Mouse (Mus musculus): ENCODE results near the gene Abtb2. TPM values are rescaled to one million over a fixed set of nuclear protein-coding genes. Genes with fewer than 3 reads are reported as not detected.

Abtb2 gene
- polyA plus RNA-seq, 1 experiment from 2014 or later, result 20.2 TPM

DNA sequence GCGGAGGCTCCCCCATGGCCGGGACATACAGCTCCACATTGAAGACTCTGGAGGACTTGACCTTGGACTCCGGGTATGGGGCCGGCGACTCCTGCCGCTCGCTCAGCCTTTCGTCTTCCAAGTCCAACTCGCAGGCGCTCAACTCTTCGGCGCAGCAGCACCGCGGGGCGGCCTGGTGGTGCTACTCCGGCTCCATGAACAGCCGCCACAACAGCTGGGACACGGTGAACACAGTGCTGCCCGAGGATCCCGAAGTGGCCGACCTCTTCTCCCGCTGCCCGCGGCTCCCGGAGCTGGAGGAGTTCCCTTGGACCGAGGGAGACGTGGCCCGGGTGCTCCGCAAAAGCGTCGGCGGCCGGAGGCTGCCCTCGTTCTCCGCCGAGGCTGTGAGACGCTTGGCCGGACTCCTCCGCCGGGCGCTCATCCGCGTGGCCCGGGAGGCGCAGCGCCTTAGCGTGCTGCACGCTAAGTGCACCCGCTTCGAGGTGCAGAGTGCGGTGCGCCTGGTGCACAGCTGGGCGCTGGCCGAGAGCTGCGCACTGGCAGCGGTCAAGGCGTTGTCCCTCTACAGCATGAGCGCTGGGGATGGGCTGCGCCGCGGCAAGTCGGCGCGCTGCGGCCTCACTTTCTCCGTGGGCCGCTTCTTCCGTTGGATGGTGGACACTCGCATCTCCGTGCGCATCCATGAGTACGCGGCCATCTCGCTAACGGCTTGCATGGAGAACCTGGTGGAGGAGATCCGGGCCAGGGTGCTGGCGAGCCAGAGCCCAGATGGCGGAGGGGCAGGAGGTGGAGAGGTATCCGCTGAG, 807 bp downstream of the Abtb2 start:
- Histone ChIP-seq H3K9ac (peak overlapping the region; percentile 93), H3K4me2 (peak overlapping the region; percentile 93), H3K27ac (peak overlapping the region; percentile 94), H3K27me3 (peaks cover 7% of the 10 kb centered on the region), H3K36me3 (no peaks in the 10 kb centered on the region), H3K4me1 (replicated peaks) (peaks cover 26% of the 10 kb centered on the region), H3K4me3 (peak overlapping the region; percentile 81), H3K9me3 (replicated peaks) (no peaks in the 10 kb centered on the region)
- ATAC-seq (replicated peaks; ENCODE audit: insufficient number of reproducible peaks, insufficient read depth, low FRiP score, low read depth), result peak; percentile 27
- WGBS, result under 1% methylated on average over 79 of the region's 79 CpGs

DNA sequence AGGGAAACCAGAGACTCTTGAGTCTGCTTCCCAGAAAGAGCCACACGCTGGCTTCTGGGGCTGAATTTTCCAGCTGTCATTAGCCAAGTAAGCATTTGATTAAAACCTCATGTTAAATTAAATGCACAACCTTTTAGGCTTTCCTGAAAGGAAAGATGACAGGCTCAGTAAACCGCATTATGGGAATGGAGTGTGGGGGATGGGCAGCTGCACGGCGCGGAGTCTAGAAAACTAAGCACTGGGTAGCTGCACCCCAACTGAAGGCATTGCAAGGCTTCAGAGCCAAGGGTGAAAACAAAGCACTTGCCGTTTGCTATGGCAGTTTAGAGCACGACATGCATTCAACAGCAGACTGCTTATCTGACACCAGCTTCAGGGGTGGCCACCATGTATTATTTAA, 2.1 kb downstream of the Abtb2 start:
- Histone ChIP-seq H3K27me3 (peaks cover 3% of the 10 kb centered on the region; the same call in 1 of the 2 replicates), H3K4me3 (peak overlapping the region; percentile 81), H3K4me1 (replicated peaks) (peaks cover 28% of the 10 kb centered on the region), H3K36me3 (no peaks in the 10 kb centered on the region), H3K9me3 (replicated peaks) (no peaks in the 10 kb centered on the region), H3K4me2 (peak overlapping the region; percentile 93), H3K27ac (no peak overlapping the region), H3K9ac (peak overlapping the region; percentile 93)
- no peak for ATAC-seq (replicated peaks; ENCODE audit: insufficient number of reproducible peaks, insufficient read depth, low FRiP score, low read depth)
- WGBS, result 19% methylated on average over 7 of the region's 7 CpGs

DNA sequence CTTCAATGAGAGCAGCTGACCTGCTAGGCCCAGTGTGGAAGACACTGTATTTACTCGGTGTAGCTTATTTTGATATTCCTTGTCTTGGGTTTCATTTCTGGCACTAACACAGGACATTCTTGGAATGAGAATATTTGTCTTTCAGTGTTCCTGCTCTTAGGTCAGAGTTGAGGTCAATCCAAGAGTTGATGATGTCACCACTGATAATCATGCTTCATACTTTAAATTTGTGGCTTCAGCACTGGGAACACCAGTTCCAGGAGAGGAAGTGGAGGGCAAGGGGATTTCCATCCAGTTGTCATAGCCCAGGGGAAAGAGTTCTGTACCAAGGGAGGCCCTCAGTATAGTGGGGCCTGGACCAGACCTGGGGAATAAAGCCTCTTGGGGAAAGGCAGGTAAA, 3.6 kb downstream of the Abtb2 start:
- H3K9ac ChIP-seq, result no peak overlapping the region
- peaks cover 29% of the 10 kb centered on the region for H3K4me1 ChIP-seq (replicated peaks)
- H3K27me3 ChIP-seq, result no peaks in the 10 kb centered on the region
- no peaks in the 10 kb centered on the region for H3K36me3 ChIP-seq
- H3K9me3 ChIP-seq (replicated peaks), result no peaks in the 10 kb centered on the region
- H3K4me2 ChIP-seq, result peak overlapping the region; percentile 93
- peak overlapping the region; percentile 43; the same call in 1 of the 2 replicates for H3K27ac ChIP-seq
- ATAC-seq (replicated peaks; ENCODE audit: insufficient number of reproducible peaks, insufficient read depth, low FRiP score, low read depth), result no peak
- peak overlapping the region; percentile 81 for H3K4me3 ChIP-seq
- 17% methylated on average over 1 of the region's 1 CpGs for WGBS

DNA sequence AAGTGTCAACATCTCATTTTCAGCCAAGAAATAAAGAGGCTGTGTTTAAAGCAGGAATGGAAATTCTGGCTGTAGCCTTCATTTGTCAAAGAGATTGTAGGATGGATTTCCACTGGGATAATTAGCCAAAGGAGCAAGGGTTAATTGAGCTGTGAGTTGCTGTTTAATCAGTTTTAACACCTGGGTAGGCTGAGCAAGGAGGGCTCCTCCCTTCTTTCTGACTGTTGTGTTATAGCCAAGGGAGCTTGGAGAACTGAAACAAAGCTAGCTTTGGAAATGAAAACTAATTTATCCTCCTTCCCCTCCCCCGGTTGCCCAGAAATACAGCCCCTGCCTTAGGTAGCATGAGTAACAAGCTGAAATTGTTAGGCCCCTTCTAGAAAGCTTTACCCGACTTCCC, 6.2 kb downstream of the Abtb2 start:
- Histone ChIP-seq H3K27ac (no peak overlapping the region), H3K4me1 (replicated peaks) (peaks cover 39% of the 10 kb centered on the region), H3K27me3 (no peaks in the 10 kb centered on the region), H3K4me2 (no peak overlapping the region), H3K36me3 (no peaks in the 10 kb centered on the region), H3K4me3 (no peak overlapping the region), H3K9me3 (replicated peaks) (no peaks in the 10 kb centered on the region), H3K9ac (no peak overlapping the region)
- no peak for ATAC-seq (replicated peaks; ENCODE audit: insufficient number of reproducible peaks, insufficient read depth, low FRiP score, low read depth)
- WGBS, result 73% methylated on average over 2 of the region's 2 CpGs

DNA sequence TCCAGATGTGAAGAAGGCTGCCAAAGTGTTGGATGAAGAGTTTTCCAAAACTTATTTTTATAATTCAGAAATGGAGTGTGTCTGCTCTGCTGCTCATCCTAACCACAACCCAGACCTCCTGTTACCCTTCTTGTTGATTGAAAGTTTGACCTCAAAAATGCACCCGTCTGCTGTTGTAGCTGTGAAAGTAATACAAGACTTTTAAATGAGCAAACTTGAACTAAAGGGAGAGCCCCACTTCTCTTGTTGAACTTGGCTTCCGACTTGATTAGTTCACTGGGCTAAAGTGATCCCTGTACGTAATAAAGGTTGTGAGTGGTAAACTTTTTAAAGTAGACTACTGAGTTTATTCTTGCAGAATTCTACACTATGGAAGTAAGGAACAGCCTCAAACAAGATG, 10.3 kb downstream of the Abtb2 start:
- Histone ChIP-seq H3K4me2 (no peak overlapping the region), H3K9me3 (replicated peaks) (no peaks in the 10 kb centered on the region), H3K4me1 (replicated peaks) (peaks cover 61% of the 10 kb centered on the region), H3K27me3 (no peaks in the 10 kb centered on the region), H3K36me3 (no peaks in the 10 kb centered on the region), H3K9ac (no peak overlapping the region), H3K4me3 (no peak overlapping the region), H3K27ac (peak overlapping the region; percentile 87)
- WGBS, result 67% methylated on average over 3 of the region's 3 CpGs
- ATAC-seq (replicated peaks; ENCODE audit: insufficient number of reproducible peaks, insufficient read depth, low FRiP score, low read depth), result no peak

DNA sequence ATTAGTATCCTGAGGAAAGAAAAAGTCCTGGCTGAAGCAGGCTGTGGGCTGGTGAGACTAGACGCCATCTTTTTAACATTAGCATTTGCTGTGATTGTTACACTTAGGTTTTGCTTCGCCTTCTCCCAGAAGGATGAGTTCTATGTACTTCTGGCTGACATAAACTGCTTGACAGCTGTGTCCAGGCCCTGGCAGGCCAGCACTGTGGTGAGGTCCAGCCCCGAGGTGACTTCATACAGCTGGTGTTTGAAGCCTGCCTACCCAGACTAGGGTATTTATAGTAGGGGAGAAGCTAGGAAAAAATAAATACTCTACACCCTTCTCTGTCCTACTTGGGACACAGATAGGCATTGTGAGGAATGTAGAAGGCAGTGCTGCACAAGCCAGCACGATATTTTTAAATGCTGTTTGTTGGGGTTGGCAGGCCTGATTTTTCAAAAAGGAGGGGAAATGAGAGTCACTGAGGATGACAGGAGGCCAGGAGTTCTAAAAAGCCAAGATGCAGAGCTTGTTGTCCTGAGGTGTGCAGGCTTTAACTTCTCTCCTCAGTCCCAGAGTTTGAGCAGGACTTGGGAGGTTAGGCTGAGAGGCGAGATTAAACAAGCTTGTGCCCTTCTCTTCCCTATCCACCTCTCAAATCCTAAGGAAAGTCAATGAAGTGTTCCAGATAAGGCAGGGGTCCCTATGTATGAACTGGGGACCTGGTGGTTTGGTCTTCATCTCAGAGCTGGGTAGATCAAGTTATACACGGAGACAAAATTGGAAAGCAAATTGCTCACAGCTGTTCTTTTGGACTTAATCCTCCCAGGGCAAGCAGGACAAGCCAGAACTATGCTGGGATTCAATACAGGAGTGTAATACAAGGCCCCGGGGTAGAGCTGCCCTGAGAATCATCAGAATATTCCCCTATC, 11.9 kb downstream of the Abtb2 start:
- H3K9ac ChIP-seq, result no peak overlapping the region
- ATAC-seq (replicated peaks; ENCODE audit: insufficient number of reproducible peaks, insufficient read depth, low FRiP score, low read depth), result peak; percentile 71
- WGBS, result 35% methylated on average over 7 of the region's 7 CpGs
- peak overlapping the region; percentile 31 for H3K4me2 ChIP-seq
- H3K4me1 ChIP-seq (replicated peaks), result peaks cover 75% of the 10 kb centered on the region
- H3K4me3 ChIP-seq, result no peak overlapping the region
- H3K27me3 ChIP-seq, result no peaks in the 10 kb centered on the region
- H3K36me3 ChIP-seq, result no peaks in the 10 kb centered on the region
- peak overlapping the region; percentile 87 for H3K27ac ChIP-seq
- no peaks in the 10 kb centered on the region for H3K9me3 ChIP-seq (replicated peaks)

DNA sequence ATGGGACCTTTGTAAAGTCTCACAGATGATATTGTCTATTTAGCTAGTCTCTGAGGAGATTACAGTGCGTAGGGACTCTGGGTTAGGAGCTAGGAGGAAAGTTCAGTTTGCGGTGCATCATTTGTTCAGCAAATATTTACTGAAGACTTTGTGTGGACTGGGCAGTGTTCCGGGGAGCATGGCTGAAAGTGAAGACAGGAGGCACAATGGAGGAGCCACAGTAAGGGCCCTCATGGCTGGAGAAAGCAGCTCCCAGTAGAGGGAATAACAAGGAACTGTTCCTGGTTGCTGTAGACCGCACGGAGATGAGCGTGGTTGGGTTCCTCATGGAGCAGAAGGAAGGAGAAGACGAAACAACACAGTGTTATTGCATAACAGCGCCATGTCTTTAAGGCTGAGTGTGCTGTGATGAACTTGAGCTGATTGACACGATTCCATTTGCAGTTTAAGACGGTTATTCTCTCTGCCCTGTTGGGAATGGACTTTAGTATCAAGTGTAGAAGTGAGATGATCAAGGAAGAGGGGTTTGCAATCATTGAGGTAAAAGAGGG, 12.6 kb downstream of the Abtb2 start:
- Histone ChIP-seq H3K4me1 (replicated peaks) (peaks cover 81% of the 10 kb centered on the region), H3K36me3 (no peaks in the 10 kb centered on the region), H3K4me3 (no peak overlapping the region), H3K4me2 (peak overlapping the region; percentile 31), H3K27me3 (no peaks in the 10 kb centered on the region), H3K27ac (peak overlapping the region; percentile 87), H3K9ac (no peak overlapping the region), H3K9me3 (replicated peaks) (no peaks in the 10 kb centered on the region)
- 91% methylated on average over 10 of the region's 10 CpGs for WGBS
- no peak for ATAC-seq (replicated peaks; ENCODE audit: insufficient number of reproducible peaks, insufficient read depth, low FRiP score, low read depth)

DNA sequence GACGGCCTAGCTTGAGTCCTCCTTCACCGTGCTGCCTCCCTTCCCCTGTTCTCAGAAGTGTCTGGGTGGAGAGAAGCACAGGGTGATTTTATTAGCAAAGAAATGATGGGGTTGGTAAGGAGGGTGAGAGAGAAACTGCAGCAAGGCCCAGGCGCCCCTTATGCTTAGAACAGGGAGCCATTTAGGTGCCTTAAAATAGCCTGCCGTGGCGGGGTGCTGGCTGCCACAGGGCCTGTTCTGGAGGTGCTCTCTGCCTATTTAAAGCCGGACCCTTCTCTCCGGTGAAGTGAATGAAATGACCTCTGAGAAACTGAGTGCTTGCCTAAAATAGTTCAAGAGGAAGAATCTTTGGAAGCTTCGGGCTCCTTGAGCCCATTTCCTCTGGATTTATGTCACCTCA, 14.6 kb downstream of the Abtb2 start:
- Histone ChIP-seq H3K9me3 (replicated peaks) (no peaks in the 10 kb centered on the region), H3K27ac (peak overlapping the region; percentile 87), H3K4me2 (peak overlapping the region; percentile 26), H3K36me3 (no peaks in the 10 kb centered on the region), H3K4me3 (no peak overlapping the region), H3K9ac (peak overlapping the region; percentile 14; the same call in 1 of the 2 replicates), H3K27me3 (no peaks in the 10 kb centered on the region), H3K4me1 (replicated peaks) (peaks cover 85% of the 10 kb centered on the region)
- ATAC-seq (replicated peaks; ENCODE audit: insufficient number of reproducible peaks, insufficient read depth, low FRiP score, low read depth), result no peak
- WGBS, result 31% methylated on average over 8 of the region's 8 CpGs

DNA sequence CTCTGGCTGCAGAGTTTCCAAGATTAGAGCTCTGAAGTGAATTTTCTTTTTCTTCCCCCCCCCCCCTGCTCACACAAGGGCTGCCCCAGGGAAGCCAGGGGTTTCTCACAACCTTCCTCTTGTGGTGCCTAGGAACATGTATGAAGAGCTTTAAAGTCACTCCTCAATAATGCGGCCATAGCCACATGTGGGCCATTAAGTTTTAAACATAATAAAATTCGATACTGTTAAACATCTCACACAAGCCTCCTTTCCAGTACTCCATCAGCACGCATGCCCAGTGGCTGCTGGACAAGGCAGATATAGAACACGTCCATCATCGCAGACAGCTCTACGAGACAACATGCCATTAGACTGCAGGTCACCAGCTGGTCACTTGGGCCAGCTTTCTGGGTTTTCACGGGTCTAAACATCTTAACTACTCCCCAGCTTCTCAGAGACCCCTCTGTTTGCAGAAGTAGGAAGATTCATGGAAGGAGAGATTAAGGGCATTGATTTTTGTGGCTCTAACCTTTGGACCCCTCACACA, 15.3 kb downstream of the Abtb2 start:
- Histone ChIP-seq H3K27me3 (no peaks in the 10 kb centered on the region), H3K4me1 (replicated peaks) (peaks cover 80% of the 10 kb centered on the region), H3K9me3 (replicated peaks) (no peaks in the 10 kb centered on the region), H3K27ac (peak overlapping the region; percentile 87), H3K36me3 (no peaks in the 10 kb centered on the region), H3K4me2 (peak overlapping the region; percentile 26), H3K9ac (0 out of 2 replicates have a peak overlapping the region, but pooled peaks have one; percentile 14), H3K4me3 (no peak overlapping the region)
- ATAC-seq (replicated peaks; ENCODE audit: insufficient number of reproducible peaks, insufficient read depth, low FRiP score, low read depth), result no peak
- WGBS, result 50% methylated on average over 7 of the region's 7 CpGs

DNA sequence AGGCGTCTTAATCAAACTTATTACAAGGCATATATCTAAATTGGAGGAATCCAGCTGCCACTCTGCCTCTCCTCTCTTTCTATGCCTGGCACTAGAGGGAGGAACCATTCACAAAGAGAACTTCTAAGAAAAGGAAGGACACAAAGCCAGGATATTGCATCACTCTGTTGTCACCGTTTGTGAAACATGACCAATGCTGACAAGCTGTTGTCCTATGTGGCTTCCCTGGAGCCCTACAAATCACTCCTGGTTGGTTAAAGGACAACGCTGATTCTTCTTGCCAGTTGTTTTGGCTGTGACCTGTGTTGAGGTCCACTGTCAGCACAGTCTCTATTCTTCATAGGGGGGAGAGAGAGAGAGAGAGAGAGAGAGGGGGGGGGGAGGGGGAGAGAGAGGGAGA, 17.2 kb downstream of the Abtb2 start:
- Histone ChIP-seq H3K36me3 (no peaks in the 10 kb centered on the region), H3K27me3 (no peaks in the 10 kb centered on the region), H3K9me3 (replicated peaks) (no peaks in the 10 kb centered on the region), H3K9ac (no peak overlapping the region), H3K4me2 (no peak overlapping the region), H3K4me3 (no peak overlapping the region), H3K4me1 (replicated peaks) (peaks cover 81% of the 10 kb centered on the region), H3K27ac (peak overlapping the region; percentile 39)
- WGBS, result 30% methylated on average over 3 of the region's 3 CpGs
- ATAC-seq (replicated peaks; ENCODE audit: insufficient number of reproducible peaks, insufficient read depth, low FRiP score, low read depth), result no peak

DNA sequence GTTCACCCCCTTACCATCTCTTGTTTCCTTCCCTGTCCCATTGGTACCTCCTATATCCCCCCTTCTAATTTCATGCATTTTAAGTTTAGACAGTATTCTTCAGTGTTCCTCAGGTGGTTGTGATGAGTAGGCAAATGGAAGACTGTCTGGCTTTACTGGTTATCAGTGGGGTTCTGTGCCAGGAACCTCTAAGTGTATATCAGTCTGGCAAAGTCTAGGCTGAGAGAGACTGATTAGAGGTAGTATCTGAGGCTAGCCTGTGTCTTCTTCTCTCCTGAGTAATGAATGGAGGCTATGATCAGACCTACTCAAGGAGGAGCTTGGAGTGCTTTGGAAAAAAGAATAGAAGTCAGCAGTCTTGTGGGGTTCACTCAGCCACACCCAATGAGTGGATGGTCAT, 18.0 kb downstream of the Abtb2 start:
- ATAC-seq (replicated peaks; ENCODE audit: insufficient number of reproducible peaks, insufficient read depth, low FRiP score, low read depth), result no peak
- Histone ChIP-seq H3K36me3 (no peaks in the 10 kb centered on the region), H3K4me1 (replicated peaks) (peaks cover 81% of the 10 kb centered on the region), H3K27me3 (no peaks in the 10 kb centered on the region), H3K9ac (no peak overlapping the region), H3K9me3 (replicated peaks) (no peaks in the 10 kb centered on the region), H3K4me2 (no peak overlapping the region), H3K27ac (no peak overlapping the region), H3K4me3 (no peak overlapping the region)

Measured in heart, embryonic 15.5 days (tissue).